Mouse (Mus musculus) olfactory bulb, adult 2 months (tissue): ENCODE data around the gene Ube2j1.

Experiments
- CTCF ChIP-seq: fragments of 200-500 bp; IDR thresholded peaks from 2 replicates; pipeline ENCODE4 v1.5.1; 2012; ENCODE audit warnings: low read depth, mild to moderate bottlenecking, low read length, moderate library complexity; ENCODE audit not compliant: insufficient read depth
- POLR2A ChIP-seq: fragments of 200-500 bp; IDR thresholded peaks from 2 replicates; pipeline ENCODE4 v1.6.1; 2012; ENCODE audit warnings: mild to moderate bottlenecking, low read depth, low read length, moderate library complexity; ENCODE audit not compliant: insufficient read depth

- TF ChIP-seq CTCF (no peak), POLR2A (no peak)
These were observed 21.4 kb downstream of the Ube2j1 start for GRCm38 (mm10) chr4:33052650-33053049.
